Mouse (Mus musculus) midbrain, embryonic 15.5 days (tissue): Measurements from ENCODE around the gene Erich4. TPM values are rescaled to one million over a fixed set of nuclear protein-coding genes. Genes with fewer than 3 reads are reported as not detected.

ENCODE experiments used
- ATAC-seq: fragments of 200-750 bp; cut with Nextera tagmentation; replicated peaks from 2 replicates; pipeline ENCODE4 v1.8.0; 2017; ENCODE audit warnings: moderate TSS enrichment
- H3K27ac ChIP-seq: fragments of 300-500 bp; sonication (generic); 2 replicates; pipeline ENCODE4 v1.5.1; 2015; ENCODE audit warnings: mild to moderate bottlenecking, inconsistent platforms
- H3K27me3 ChIP-seq: fragments of 300-500 bp; sonication (generic); replicated peaks from 2 replicates; pipeline ENCODE4 v1.6.1; 2015; ENCODE audit warnings: inconsistent platforms
- H3K36me3 ChIP-seq: fragments of 300-500 bp; sonication (generic); replicated peaks from 2 replicates; pipeline ENCODE4 v1.6.1; 2015; ENCODE audit warnings: inconsistent platforms
- H3K4me1 ChIP-seq: fragments of 300-500 bp; sonication (generic); 2 replicates; pipeline ENCODE4 v1.6.1; 2015; ENCODE audit warnings: inconsistent platforms
- H3K4me2 ChIP-seq: fragments of 300-500 bp; sonication (generic); 2 replicates; pipeline ENCODE4 v1.6.1; 2015; ENCODE audit warnings: inconsistent platforms, mild to moderate bottlenecking, moderate library complexity
- H3K4me3 ChIP-seq: fragments of 300-500 bp; sonication (generic); 2 replicates; pipeline ENCODE4 v1.5.1; 2015; ENCODE audit warnings: mild to moderate bottlenecking, inconsistent platforms
- H3K9ac ChIP-seq: fragments of 300-500 bp; sonication (generic); 2 replicates; pipeline ENCODE4 v1.6.1; 2015; ENCODE audit warnings: mild to moderate bottlenecking, inconsistent platforms
- H3K9me3 ChIP-seq: fragments of 300-500 bp; sonication (generic); 2 replicates; pipeline ENCODE4 v1.6.1; 2016; ENCODE audit warnings: inconsistent platforms
- WGBS: fragments of 180-500 bp; shearing (Covaris S2); methylation state at CpG from one replicate; pipeline ENCODE4 v1.1.7; 2015; ENCODE audit warnings: mixed read lengths; 5-methylcytosine and 5-hydroxymethylcytosine counted together
- polyA plus RNA-seq: library from polyadenylated mRNA; unstranded; fragments of >200 nt; fragmentation: Nextera tagmentation; extraction: Ambion mirVana; gene quantifications from 2 replicates; pipeline ENCODE4 v1.2.1, GENCODE M21; 2015

Erich4 gene
- polyA plus RNA-seq, 1 experiment from 2014 or later = not detected

- Histone ChIP-seq H3K9me3 (no peaks in the 10 kb centered on the region), H3K27me3 (no peaks in the 10 kb centered on the region), H3K4me3 (no peak overlapping the region), H3K4me2 (no peak overlapping the region), H3K4me1 (no peaks in the 10 kb centered on the region), H3K9ac (no peak overlapping the region), H3K36me3 (peaks cover 18% of the 10 kb centered on the region; the same call in 1 of the 2 replicates), H3K27ac (no peak overlapping the region)
- ATAC-seq = no peak
- WGBS = 89% methylated on average over 5 of the region's 5 CpGs
Measured at GRCm38 (mm10) chr7:25637099-25637498, 21.4 kb upstream of the Erich4 start.

GRCm38 (mm10) chr7:25636373-25636772, 20.7 kb upstream of the Erich4 start:
- Histone ChIP-seq H3K4me1 (no peaks in the 10 kb centered on the region), H3K27me3 (no peaks in the 10 kb centered on the region), H3K9me3 (no peaks in the 10 kb centered on the region), H3K4me2 (no peak overlapping the region), H3K9ac (no peak overlapping the region), H3K4me3 (no peak overlapping the region), H3K27ac (no peak overlapping the region), H3K36me3 (peaks cover 20% of the 10 kb centered on the region; the same call in 1 of the 2 replicates)
- 72% methylated on average over 3 of the region's 3 CpGs for WGBS
- no peak for ATAC-seq

- H3K36me3 ChIP-seq = peaks cover 32% of the 10 kb centered on the region
- no peak overlapping the region for H3K9ac ChIP-seq
- no peak overlapping the region for H3K27ac ChIP-seq
- H3K4me3 ChIP-seq = no peak overlapping the region
- H3K27me3 ChIP-seq = peaks cover 14% of the 10 kb centered on the region
- ATAC-seq = no peak
- 91% methylated on average over 5 of the region's 5 CpGs for WGBS
- H3K4me2 ChIP-seq = no peak overlapping the region
- H3K4me1 ChIP-seq = no peaks in the 10 kb centered on the region
- no peaks in the 10 kb centered on the region for H3K9me3 ChIP-seq
Measured at GRCm38 (mm10) chr7:25632679-25633078, 17.0 kb upstream of the Erich4 start.

- no peak overlapping the region for H3K4me3 ChIP-seq
- no peak overlapping the region for H3K27ac ChIP-seq
- ATAC-seq = no peak
- H3K9me3 ChIP-seq = no peaks in the 10 kb centered on the region
- H3K4me2 ChIP-seq = no peak overlapping the region
- H3K36me3 ChIP-seq = peaks cover 23% of the 10 kb centered on the region
- H3K27me3 ChIP-seq = peaks cover 16% of the 10 kb centered on the region
- peaks cover 6% of the 10 kb centered on the region for H3K4me1 ChIP-seq
- no peak overlapping the region for H3K9ac ChIP-seq
- 69% methylated on average over 8 of the region's 8 CpGs for WGBS
Measured at GRCm38 (mm10) chr7:25628323-25628620, 12.6 kb upstream of the Erich4 start.

- H3K9ac ChIP-seq = 0 out of 2 replicates have a peak overlapping the region, but pooled peaks have one; percentile 9
- peaks cover 19% of the 10 kb centered on the region for H3K36me3 ChIP-seq
Measured at GRCm38 (mm10) chr7:25627431-25628322, 12.0 kb upstream of the Erich4 start.

GRCm38 (mm10) chr7:25626509-25627430, 11.1 kb upstream of the Erich4 start, which contains the start of gene B3gnt8:
TSS of gene B3gnt8 (plus strand) at chr7:25626654.
- Histone ChIP-seq H3K27me3 (peaks cover 16% of the 10 kb centered on the region), H3K9ac (0 out of 2 replicates have a peak within 1 kb of the TSS, but pooled peaks have one; percentile 9), H3K4me2 (peak within 1 kb of the TSS; percentile 35), H3K36me3 (peaks cover 19% of the 10 kb centered on the region), H3K27ac (no peak within 1 kb of the TSS), H3K4me1 (peaks cover 6% of the 10 kb centered on the region), H3K4me3 (peak within 1 kb of the TSS; percentile 4; the same call in 1 of the 2 replicates), H3K9me3 (no peaks in the 10 kb centered on the region)
- no peak for ATAC-seq
- 22% methylated on average over 29 of the region's 29 CpGs for WGBS

More at GRCm38 (mm10) chr7:25627431-25628322, 12.0 kb upstream of the Erich4 start:
- Histone ChIP-seq H3K9me3 (no peaks in the 10 kb centered on the region), H3K27me3 (peaks cover 16% of the 10 kb centered on the region), H3K27ac (no peak overlapping the region), H3K4me1 (peaks cover 6% of the 10 kb centered on the region), H3K4me2 (peak overlapping the region; percentile 35), H3K4me3 (peak overlapping the region; percentile 4; the same call in 1 of the 2 replicates)
- 19% methylated on average over 38 of the region's 38 CpGs for WGBS
- ATAC-seq = no peak

GRCm38 (mm10) chr7:25625594-25626250, 10.0 kb upstream of the Erich4 start:
- no peak for ATAC-seq
- Histone ChIP-seq H3K36me3 (peaks cover 12% of the 10 kb centered on the region), H3K27ac (no peak overlapping the region), H3K4me3 (no peak overlapping the region), H3K4me2 (no peak overlapping the region), H3K27me3 (peaks cover 16% of the 10 kb centered on the region), H3K9ac (no peak overlapping the region), H3K4me1 (peaks cover 6% of the 10 kb centered on the region), H3K9me3 (no peaks in the 10 kb centered on the region)
- WGBS = 80% methylated on average over 10 of the region's 10 CpGs

GRCm38 (mm10) chr7:25624851-25625250, 9.2 kb upstream of the Erich4 start:
- H3K9me3 ChIP-seq = no peaks in the 10 kb centered on the region
- H3K36me3 ChIP-seq = peaks cover 3% of the 10 kb centered on the region; the same call in 1 of the 2 replicates
- H3K4me1 ChIP-seq = peaks cover 11% of the 10 kb centered on the region
- 85% methylated on average over 5 of the region's 5 CpGs for WGBS
- no peak overlapping the region for H3K4me3 ChIP-seq
- no peak for ATAC-seq
- no peak overlapping the region for H3K27ac ChIP-seq
- H3K27me3 ChIP-seq = peaks cover 16% of the 10 kb centered on the region
- H3K4me2 ChIP-seq = no peak overlapping the region
- no peak overlapping the region for H3K9ac ChIP-seq

- ATAC-seq = no peak
Measured at GRCm38 (mm10) chr7:25623857-25624370, 8.2 kb upstream of the Erich4 start.

GRCm38 (mm10) chr7:25620751-25621150, 5.1 kb upstream of the Erich4 start:
- Histone ChIP-seq H3K27ac (no peak overlapping the region), H3K9me3 (no peaks in the 10 kb centered on the region), H3K27me3 (no peaks in the 10 kb centered on the region), H3K4me2 (no peak overlapping the region), H3K4me3 (no peak overlapping the region), H3K36me3 (peaks cover 2% of the 10 kb centered on the region; the same call in 1 of the 2 replicates), H3K4me1 (peaks cover 8% of the 10 kb centered on the region), H3K9ac (no peak overlapping the region)
- no peak for ATAC-seq
- WGBS = 88% methylated on average over 11 of the region's 11 CpGs

More at GRCm38 (mm10) chr7:25623857-25624370, 8.2 kb upstream of the Erich4 start:
- H3K27ac ChIP-seq = no peak overlapping the region
- H3K9ac ChIP-seq = no peak overlapping the region
- peaks cover 2% of the 10 kb centered on the region; the same call in 1 of the 2 replicates for H3K36me3 ChIP-seq
- H3K4me1 ChIP-seq = peaks cover 14% of the 10 kb centered on the region
- peaks cover 13% of the 10 kb centered on the region for H3K27me3 ChIP-seq
- 89% methylated on average over 11 of the region's 11 CpGs for WGBS
- H3K9me3 ChIP-seq = no peaks in the 10 kb centered on the region
- no peak overlapping the region for H3K4me3 ChIP-seq
- H3K4me2 ChIP-seq = no peak overlapping the region

- H3K9ac ChIP-seq = no peak overlapping the region
- H3K4me2 ChIP-seq = peak overlapping the region; percentile 58
- 94% methylated on average over 5 of the region's 5 CpGs for WGBS
- H3K36me3 ChIP-seq = peaks cover 2% of the 10 kb centered on the region; the same call in 1 of the 2 replicates
- peaks cover 8% of the 10 kb centered on the region for H3K4me1 ChIP-seq
- peak overlapping the region; percentile 56 for H3K4me3 ChIP-seq
- H3K27me3 ChIP-seq = no peaks in the 10 kb centered on the region
- ATAC-seq = no peak
- no peaks in the 10 kb centered on the region for H3K9me3 ChIP-seq
- no peak overlapping the region for H3K27ac ChIP-seq
Measured at GRCm38 (mm10) chr7:25620101-25620500, 4.4 kb upstream of the Erich4 start.
